ENCODE assay signal across 8 mouse cellular contexts in the genomic region with DNA sequence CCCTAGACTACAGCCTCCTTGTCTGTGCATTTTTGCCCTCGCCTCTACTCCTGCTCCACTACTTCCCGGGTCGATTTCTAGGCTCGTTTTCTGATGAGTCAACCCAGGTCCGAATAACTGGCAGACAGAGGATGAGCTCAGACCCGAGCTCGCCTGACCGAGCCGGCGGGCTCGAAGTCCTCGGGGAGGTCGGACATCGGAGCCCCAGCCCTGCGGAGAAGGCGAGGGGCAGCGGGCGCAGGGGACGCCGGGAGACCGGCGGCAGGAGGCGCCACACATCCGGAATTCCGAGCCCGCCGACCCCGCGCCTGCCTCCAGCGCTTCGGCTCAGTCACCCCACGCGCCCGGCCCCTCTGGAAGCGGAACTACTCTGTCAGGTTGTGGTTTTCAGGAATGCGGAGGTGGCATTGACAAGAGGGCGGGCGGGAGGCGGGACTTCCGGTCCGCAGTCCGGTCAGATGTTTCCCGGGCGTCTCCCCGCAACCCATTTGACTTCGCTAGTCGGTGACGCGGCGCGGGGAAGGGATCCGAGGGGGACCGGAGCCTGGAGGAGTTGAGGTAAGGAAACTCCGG. TPM values are rescaled to one million over a fixed set of nuclear protein-coding genes. Genes with fewer than 3 reads are reported as not detected.
DNase-seq lines count a peak whose midpoint lies in the region; ATAC-seq lines count a peak whose summit lies in the region.

A gene (plus strand): TSS at position 448 of the 573 bp plus-strand sequence.

- H3K9me3 ChIP-seq in hindbrain, embryonic 15.5 days = no peaks in the 10 kb centered on the region

- H3K4me3 ChIP-seq in hindbrain, embryonic 15.5 days = peak within 1 kb of the TSS; percentile 95

- peak within 1 kb of the TSS; percentile 96 for H3K27ac ChIP-seq in hindbrain, embryonic 15.5 days (replicated peaks)

- 0 out of 2 replicates have a peak, but pooled peaks cover 2% of the 10 kb centered on the region for H3K36me3 ChIP-seq in hindbrain, embryonic 15.5 days

- peak; percentile 98 for ATAC-seq in hindbrain, embryonic 15.5 days (ENCODE audit: low FRiP score, low read depth)

- H3K4me1 ChIP-seq in hindbrain, embryonic 15.5 days (replicated peaks) = peaks cover 24% of the 10 kb centered on the region

- peak within 1 kb of the TSS; percentile 78 for H3K4me2 ChIP-seq in hindbrain, embryonic 15.5 days

- 0% methylated on average over 47 of the region's 54 CpGs for WGBS in hindbrain, embryonic 15.5 days

- peak within 1 kb of the TSS; percentile 91 for H3K9ac ChIP-seq in hindbrain, embryonic 15.5 days

- DNase-seq in ZHBTc4 (ENCODE audit: low read depth, low spot score) = peak; percentile 96
- DNase-seq in cerebellum, postnatal 4 days (ENCODE audit: low spot score in 2 of 2) = peak; percentile 81 to 91
- DNase-seq in gastrocnemius, adult 18-20 months (ENCODE audit: low spot score) = peak; percentile 88
- peak; percentile 86 for DNase-seq in left cerebral cortex, adult 11 months (ENCODE audit: low spot score)
- peak; percentile 94 for DNase-seq in lung, postnatal 36 days
- DNase-seq in retina, embryonic 14.5 days (ENCODE audit: low spot score) = peak; percentile 96
- DNase-seq in thymus, postnatal 36 days = peak; percentile 77 to 84

- no peaks in the 10 kb centered on the region for H3K27me3 ChIP-seq in hindbrain, embryonic 15.5 days

RNA-seq across cellular contexts. Expression of the gene that starts here (rescaled TPM):
- total RNA-seq in gastrocnemius, adult 18-20 months (2021) = 100 to 1,000 TPM; 124 to 125 TPM
- polyA plus RNA-seq in hindbrain, embryonic 15.5 days (2015; fragmentation: Nextera tagmentation; extraction: Ambion mirVana) = 45.6 and 46.8 TPM in 2 replicates

Comparison
In these comparisons a context has a peak if more than half of its experiments do, and no peak if none do; other contexts are left out.
1. Peak in every context shown above with its lines: DNase-seq, ATAC-seq, H3K4me3 ChIP-seq and H3K27ac ChIP-seq.